Mouse (Mus musculus): ENCODE data around the gene Crtc2. TPM values are rescaled to one million over a fixed set of nuclear protein-coding genes. Genes with fewer than 3 reads are reported as not detected.

Crtc2 gene
- 97.9 TPM for total RNA-seq (2023)

GRCm38 (mm10) chr3:90253653-90254418, at the start of gene Crtc2:
Gene Crtc2 (plus strand): TSS chr3:90254163.

GRCm38 (mm10) chr3:90213377-90213866, 40.5 kb upstream of the Crtc2 start, which contains the start of the genes Rps27 and Rab13:
Gene Rps27 (minus strand): TSS chr3:90213651.
Gene Rab13 (plus strand): TSS chr3:90213695.

GRCm38 (mm10) chr3:90231507-90232333, 22.2 kb upstream of the Crtc2 start, which contains the start of gene Jtb:
Gene Jtb (plus strand): TSS chr3:90231597.

GRCm38 (mm10) chr3:90242984-90243775, 10.8 kb upstream of the Crtc2 start, which contains the start of gene Creb3l4:
Gene Creb3l4 (minus strand): TSS chr3:90243512.

GRCm38 (mm10) chr3:90247960-90248745, 5.8 kb upstream of the Crtc2 start, which contains the start of gene Slc39a1:
Gene Slc39a1 (plus strand): TSS chr3:90248172.

GRCm38 (mm10) chr3:90265034-90265931, 11.3 kb downstream of the Crtc2 start, which contains the start of gene Dennd4b:
Gene Dennd4b (plus strand): TSS chr3:90265185.

GRCm38 (mm10) chr3:90292345-90293275, 38.6 kb downstream of the Crtc2 start, which contains the start of gene Gatad2b:
Gene Gatad2b (plus strand): TSS chr3:90293178.

Other genes with a start within 250 kb of the Crtc2 start
- 90.4 TPM for gene 4933434E20Rik, start 202.5 kb upstream of the Crtc2 start, total RNA-seq (2023)
- gene Ubap2l, start 201.5 kb upstream of the Crtc2 start, total RNA-seq (2023) = 289 TPM
- gene Tpm3, start 181.5 kb upstream of the Crtc2 start, total RNA-seq (2023) = 536 TPM
- 1.1 TPM for gene Nup210l, start 150.0 kb upstream of the Crtc2 start, total RNA-seq (2023)
- 12,553 TPM for gene Rps27, start 40.5 kb upstream of the Crtc2 start, total RNA-seq (2023)
- gene Rab13, start 40.5 kb upstream of the Crtc2 start, total RNA-seq (2023) = not detected
- gene Jtb, start 22.6 kb upstream of the Crtc2 start, total RNA-seq (2023) = 63.0 TPM
- gene Creb3l4, start 10.7 kb upstream of the Crtc2 start, total RNA-seq (2023) = not detected
- gene Slc39a1, start 6.0 kb upstream of the Crtc2 start, total RNA-seq (2023) = 17.2 TPM
- gene Dennd4b, start 11.0 kb downstream of the Crtc2 start, total RNA-seq (2023) = 73.2 TPM
- gene Gatad2b, start 39.0 kb downstream of the Crtc2 start, total RNA-seq (2023) = 128 TPM
- 0.92 TPM for gene Slc27a3, start 135.8 kb downstream of the Crtc2 start, total RNA-seq (2023)
- gene Ints3, start 179.5 kb downstream of the Crtc2 start, total RNA-seq (2023) = 46.2 TPM
- gene Npr1, start 211.7 kb downstream of the Crtc2 start, total RNA-seq (2023) = not detected
- gene Ilf2, start 222.0 kb downstream of the Crtc2 start, total RNA-seq (2023) = 87.3 TPM
- 39.5 TPM for gene Snapin, start 236.9 kb downstream of the Crtc2 start, total RNA-seq (2023)

Measured in CD8-positive naive resting alpha-beta T cell, adult 57 days (primary cell).